Mouse (Mus musculus) layer of hippocampus, adult 11-12 months (tissue): ENCODE measurements around the gene Fam136a.
A peak's percentile ranks its signal among the peaks of the same experiment; 100 is the strongest.
"Not testable (repeated sequence)": the region's sequence is repeated elsewhere in the genome, so short reads cannot be mapped to it uniquely, and the experiment has no call there.

Experiments used
- DNase-seq: peaks from one replicate; pipeline ENCODE4 v3.0.0; 2022; ENCODE audit warnings: low spot score

Gene Fam136a

DNA sequence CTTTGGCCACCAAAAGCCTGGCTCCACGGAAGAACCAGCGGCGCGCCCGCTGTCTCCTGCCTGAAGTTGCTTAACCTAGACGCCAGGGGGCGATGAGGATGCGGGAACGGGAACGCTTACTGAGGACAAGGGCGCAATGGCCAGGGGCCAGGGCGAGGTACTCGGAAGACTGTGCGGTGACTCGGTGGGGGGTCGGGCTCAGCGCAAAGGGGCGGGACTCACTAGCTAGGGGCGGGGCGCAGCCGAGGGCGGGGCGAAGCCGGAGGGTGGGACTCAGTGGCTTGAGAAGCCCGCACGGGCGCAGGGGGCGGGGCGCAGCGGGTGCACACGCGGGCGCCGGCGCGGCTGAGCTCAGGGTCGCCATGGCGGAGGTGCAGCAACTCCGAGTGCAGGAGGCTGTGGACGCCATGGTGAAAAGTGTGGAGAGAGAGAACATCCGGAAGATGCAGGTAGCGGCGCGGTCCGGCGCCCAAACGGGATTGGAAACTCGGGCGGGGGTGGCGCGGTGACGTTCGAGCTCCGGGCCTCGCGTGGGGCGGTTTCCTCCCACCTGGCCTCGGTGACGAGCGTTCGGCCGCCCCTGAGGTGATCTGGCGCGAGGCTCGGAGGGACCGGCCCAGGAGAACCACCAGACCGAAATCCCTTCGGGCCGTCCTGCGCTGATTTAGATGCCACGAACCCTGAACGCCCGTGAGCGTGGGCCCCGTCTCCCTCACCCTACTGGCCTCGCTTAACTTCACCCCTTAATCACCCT is at the start of gene Fam136a:
Fam136a (plus strand) TSS at position 276 of the 754 bp plus-strand sequence.
- peak; percentile 92 for DNase-seq

DNA sequence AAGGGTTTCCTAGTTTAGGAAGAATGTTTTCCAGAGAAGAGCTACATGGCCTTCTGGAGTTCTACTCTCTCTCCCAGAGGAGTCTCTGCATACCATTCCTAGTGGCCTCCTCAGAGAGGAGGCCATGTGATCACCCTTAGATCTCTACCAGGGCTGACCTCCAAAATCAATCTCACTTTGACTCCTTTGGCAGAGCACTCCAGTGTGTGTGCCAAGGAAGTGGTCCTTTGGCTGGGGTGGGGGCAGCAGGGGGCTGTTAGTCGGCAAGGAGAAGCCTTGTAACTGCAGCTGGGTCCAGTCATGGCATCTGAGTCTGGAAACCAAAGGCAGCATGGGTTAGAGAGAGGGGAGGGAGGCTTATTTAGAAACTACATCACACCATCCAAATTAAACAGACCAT is 48.4 kb upstream of the Fam136a start:
- DNase-seq: no peak

DNA sequence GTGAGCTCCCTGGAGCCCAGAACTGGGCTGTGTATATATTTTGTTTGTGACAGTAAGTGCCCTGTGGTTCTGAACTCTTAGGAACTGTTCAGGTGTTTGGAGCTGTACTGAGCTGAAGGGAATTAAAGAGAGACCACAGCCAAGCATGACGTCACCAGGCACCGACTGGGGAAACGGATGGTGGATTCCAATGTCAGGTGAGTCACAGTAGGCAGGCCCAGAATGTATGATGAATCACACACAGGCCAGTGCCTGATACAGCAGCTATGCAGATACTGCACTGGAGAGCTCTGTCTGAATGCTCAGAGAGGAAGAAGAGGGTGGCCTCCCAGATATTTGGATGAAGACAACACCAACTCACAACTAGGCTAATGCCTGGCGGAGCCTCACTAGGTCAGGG is 46.6 kb upstream of the Fam136a start:
- peak; percentile 15 for DNase-seq

DNA sequence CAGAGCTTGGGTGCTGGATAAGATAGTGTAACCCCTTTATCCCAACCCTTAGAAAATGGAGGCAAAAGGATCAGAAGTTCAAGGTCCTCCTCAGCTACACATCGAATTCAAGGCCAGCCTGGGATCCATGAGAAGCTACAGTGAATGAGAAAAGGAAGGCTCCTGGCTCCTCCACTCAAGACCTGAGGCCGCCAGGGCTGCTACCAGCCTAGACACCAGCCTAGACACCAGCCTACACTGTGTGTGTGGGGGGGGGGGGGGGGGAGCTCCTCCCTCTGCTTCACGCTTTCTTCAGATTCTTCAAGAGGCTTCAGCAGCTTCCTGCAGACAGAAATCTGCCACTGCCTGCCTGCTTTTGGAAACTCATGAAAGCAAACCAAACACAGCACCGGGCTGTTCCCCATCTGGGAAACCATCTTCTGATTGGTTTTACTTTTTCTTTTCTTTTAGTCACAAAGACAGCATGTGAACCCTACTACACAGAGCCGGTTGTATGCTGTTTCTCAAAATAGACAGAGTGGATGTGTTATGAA is 43.3 kb upstream of the Fam136a start:
- DNase-seq: peak; percentile 15

DNA sequence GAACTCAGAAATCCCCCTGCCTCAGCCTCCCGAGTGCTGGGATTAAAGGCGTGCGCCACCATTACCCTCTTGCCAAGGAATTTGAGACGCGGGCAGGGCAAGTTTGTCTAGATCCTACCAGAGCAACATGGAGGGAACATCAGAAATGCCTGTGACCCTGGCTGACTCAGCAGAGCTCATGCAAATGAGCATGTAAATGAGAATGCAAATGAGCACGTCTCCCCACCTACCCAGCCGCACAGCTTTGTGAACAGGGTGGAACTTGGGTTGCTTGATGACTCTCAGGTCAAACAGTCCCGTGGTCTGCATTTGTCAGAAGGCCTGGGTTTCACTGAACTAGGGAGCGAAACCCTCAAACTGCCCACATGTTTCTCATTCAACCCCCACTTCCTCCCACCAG is 42.5 kb upstream of the Fam136a start:
- DNase-seq: no peak

DNA sequence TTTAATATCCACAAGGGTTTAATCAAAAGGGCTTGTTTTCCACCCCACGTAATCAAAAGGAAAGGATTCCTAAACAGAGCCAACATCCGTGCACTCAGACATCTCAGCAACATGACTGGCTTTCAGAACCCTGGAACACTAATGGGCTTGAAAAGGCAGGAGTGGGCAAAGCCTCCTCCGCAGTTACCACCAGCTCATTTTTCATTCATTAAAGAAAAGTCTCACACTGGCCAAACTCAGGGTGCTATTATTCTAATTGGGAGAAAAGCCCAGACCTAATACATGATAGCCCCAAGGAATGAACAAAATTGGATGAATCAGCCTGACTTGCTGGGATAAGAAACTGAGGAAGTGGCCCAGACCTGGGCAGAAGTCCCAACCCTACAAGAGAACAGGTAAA is 41.0 kb upstream of the Fam136a start:
- DNase-seq: no peak

DNA sequence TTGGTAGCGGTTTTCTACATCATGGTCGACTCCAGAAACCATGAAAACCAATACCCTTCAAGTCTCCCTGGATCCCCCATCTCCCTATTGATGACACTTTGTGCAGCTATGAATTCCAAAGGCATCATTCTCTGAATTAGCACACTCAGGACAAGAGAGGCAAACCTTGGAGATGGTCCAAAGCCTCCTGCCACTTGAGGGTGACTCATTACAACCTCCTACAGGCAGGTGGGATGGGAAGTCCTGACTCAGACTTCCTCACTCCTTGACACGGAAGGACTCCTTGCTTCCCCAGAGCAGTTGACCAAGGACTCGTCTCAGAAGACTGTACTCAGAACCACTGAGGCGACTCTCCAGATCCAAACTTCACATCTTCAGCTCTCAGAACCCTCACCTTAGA is 39.8 kb upstream of the Fam136a start:
- DNase-seq: no peak

DNA sequence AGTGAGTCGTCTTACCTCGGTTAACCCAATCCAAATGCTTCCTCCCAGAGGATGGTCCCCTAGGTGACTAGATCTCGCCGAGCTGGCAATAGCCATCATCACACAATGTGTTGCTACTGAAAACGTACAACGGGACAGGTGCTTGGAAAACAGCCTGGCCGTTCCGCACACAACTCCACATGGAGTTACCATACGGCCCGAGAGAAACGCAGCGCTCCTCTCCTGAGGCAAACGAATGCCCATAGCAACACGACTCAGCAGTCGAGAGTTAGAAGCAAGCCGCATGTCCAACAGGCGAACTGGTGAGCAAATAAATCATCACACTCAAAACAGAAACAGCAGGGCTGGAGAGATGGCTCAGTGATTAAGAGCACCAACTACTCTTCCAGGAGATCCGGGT is 38.6 kb upstream of the Fam136a start:
- DNase-seq: peak; percentile 69

DNA sequence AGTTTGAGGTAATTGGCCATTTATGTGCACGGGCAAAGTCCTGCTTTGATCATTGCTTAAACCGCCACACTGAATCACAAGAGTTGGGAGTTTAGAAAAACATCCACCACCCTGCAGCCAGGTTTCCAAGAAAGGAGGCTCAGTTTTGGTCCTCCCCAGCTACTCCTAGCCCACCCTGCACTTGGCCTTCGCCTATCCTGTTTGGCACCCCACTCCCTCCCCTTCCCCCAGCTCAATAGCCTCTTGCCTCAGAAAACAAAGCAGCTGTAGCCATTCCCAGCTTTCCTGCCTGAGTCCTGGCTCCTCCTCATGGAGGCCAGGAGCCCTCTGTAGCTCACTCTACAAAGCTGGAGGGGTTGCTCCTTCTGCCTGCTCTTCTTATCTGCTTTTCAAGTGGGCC is 37.1 kb upstream of the Fam136a start:
- no peak for DNase-seq

DNA sequence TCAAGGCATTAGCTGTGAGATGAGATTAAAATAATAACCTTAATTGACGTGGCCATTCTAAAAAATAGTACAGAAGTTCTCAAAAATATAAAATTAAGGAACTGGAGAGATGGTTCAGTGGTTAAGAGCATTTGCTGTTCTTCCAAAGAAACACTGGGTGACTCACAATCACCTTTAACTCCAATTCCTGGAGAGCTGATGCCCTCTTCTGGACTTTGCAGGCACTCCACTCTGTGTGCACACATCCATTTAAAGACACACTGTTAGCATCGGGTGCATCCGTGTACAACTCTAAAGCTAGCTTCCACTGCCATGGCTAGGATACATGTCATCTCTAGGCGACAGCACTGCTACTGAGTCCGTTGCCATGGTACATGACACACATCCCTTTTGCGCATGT is 35.5 kb upstream of the Fam136a start:
- no peak for DNase-seq

DNA sequence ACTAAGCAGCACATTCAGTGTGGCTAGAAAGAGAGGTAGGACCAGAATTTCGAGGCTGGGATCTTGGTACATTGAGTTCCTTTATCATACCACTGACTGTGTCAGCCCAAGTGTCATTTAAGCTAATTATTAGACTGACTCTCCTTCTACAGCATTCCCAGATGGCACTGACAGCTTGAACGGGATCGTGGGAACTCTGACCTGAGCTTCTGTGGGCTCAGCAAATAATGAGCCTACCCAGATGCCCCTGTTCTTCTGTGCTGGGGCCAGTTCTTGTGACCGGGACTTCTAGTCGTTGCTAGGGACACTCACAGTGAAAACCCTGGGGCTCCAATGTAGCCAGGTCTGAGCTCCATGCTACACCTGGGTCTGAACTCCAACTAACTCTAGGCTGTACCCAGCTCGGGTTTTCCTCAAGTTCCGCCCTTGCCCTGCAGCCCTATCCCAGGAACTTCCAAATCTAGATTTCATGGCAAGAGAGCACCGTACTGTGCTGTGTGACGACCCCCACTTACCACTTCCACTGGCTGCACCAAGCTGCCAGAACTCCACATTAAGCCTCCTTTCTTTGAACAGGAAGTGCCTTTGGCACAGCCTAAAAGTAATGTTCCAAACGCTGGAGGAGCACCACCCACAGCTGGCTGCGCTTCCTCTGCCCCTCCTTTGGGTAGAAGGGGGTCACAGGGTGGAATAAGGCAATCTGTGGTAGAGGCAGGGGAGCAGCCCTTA is 30.2 kb upstream of the Fam136a start:
- DNase-seq: no peak

DNA sequence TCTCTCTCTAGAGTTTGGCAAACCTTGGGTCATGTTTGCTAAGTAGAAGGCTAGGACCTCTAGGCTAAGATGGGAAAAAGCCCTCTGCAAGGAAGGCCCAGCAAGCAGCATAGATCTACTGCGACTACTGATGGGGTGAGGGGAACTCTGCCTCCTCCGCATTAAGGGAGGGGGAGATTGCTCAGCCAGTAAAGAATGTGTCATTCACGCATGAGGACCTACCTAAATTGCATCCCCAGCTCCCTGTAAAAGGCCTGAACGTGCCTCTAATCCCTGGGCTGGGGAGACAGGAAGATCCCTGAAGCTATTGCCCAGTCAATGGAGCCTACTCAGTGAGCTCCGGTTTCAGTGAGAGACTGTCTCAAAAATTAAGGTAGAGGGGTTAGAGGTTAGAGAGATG is 29.6 kb upstream of the Fam136a start:
- DNase-seq: no peak

DNA sequence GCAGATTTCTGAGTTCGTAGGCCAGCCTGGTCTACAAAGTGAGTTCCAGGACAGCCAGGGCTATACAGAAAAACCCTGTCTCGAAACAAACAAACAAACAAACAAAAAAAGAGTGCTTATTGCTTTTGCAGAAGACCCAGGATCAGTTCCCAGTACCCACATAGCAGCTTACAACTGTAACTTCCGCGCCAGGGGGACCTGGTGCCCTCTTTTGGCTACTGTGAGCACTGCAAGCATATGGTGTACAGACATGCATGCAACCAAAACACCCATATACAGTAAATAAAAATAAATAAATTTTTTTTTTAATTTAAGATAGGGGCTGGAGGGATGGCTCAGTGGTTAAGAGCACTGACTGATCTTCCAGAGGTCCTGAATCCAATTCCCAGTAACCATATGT is 29.1 kb upstream of the Fam136a start:
- DNase-seq: not testable (repeated sequence)

DNA sequence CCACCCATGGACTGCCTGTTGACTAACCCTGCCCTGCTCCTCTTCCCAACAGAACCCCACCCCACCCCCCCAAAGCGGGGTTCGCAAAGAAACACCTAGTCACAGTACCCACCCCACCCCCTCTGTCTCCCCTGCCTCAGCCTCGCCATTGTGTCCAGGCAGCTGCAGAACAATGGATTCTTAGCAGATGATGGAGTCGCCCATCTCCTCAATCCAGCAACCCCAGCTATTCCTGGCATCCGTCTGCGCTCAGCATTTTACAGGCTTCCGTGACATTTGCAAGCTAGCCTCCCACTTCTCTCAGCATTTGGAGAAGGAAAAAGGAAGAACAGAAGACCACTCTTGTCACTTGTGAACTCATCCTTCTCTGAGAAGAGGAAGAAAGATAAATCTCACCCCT is 21.8 kb upstream of the Fam136a start:
- DNase-seq: peak; percentile 25

DNA sequence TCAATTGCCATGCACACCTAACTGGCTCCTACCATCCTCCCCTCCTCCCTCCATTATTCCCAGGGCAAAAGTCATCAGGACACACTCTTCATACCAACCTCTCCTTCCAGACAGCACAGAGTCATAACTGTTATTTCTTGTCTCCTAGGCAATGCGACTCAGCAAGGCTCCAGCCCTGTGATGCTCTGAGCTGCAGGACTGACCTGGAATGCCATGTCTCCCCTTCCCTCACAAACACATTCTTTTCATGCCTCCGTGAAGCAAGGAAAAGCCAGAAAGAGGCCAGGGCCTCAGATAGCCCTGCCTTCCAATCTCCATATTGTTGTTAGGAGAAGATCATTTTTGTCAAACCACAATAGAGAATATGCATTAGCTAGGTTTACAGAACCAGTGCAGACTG is 19.4 kb upstream of the Fam136a start:
- no peak for DNase-seq

DNA sequence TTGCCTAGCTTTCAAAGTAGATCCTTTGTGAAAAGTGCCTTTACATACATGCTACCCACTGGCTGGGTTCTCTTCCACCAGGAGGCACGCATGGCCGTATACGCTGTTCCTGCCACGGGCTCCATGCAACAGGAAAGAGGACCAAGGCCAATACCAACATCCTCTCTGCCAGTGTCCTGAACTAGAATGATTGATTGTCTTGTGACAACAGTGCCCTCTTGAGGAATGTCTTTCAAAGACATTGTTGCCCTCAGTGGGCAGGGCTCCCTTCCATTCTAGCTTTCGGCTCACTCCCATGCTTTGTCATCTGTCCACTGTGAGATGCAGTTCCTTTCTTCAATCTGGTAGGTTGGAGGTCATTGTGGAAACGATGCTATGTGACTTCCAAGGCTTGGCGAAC is 16.2 kb upstream of the Fam136a start:
- peak; percentile 63 for DNase-seq

DNA sequence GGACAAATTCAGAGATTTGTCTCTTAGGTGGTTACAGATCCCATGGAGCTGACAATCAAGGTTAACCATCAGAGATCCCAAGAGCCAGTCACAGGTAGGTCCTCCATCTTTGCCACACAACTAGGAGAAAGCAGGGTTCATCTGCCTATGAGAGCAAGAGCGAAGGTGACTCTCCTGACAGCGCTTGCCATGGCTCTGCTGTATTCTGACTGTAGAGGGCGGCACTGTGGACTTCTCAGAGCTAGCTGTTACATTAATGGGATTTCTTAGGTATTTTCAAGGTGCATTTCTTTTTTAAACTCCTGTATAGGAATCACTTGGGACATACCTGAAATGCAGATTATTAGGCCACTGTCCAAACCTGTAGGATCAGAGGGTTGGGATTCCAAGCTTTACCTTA is 10.5 kb upstream of the Fam136a start:
- no peak for DNase-seq

DNA sequence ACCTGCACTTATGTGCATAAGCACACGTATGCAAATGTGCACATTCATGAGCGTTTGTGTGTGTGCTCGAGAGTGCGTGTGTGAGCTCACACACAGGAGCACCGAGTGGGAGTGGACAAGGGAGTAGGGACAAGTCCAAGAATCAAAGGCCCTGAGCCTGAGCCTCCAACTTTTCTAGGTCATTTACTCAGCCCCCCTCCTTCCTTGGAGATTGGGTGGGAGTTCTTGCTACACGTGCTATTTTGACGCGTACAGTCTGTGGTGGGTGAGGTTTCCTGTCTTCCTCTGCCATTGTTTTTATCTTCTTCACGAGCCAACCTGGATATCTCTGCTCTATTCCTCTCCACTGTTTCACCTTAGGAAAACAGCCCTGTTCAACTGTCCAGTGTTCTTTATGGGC is 8.5 kb upstream of the Fam136a start:
- DNase-seq: no peak

DNA sequence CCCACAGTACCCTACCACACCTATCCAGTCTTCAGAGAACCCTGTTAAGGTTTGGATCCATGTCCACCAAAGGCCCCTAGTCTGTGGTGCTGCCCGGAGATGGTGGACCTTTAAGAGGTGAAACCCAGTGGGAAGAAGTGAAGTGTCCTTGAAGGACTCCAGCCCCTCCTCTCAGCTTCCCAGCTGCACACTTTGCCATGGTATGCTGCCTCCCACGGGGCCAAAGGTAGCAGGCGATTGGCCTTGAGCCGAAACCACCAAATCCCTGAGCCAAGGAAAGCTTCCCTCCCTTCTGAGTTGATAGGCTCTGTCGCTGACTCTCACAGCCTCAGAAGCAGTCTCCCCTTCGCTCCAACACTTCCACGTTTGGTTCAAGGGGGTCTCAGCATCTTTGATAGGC is 4.8 kb upstream of the Fam136a start:
- DNase-seq: no peak

DNA sequence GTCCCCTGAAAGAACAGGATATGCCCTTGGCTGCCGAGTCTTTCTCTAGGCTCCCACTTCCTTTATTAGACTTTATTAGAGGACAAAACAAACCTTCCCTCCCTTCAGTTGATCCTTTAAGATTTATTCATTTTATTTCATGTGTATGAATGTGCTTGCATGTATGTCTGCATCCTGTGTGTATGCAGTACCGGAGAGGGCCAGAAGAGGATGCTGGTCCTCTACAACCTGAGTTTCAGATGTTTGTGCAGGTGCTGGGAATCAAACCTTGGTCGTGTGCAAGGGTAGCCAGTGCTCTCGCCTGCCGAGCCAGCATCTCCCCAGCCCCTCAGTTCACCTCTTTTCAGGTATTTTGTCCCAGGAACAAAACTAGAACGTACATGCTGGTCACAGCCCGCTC is 4.1 kb upstream of the Fam136a start:
- DNase-seq: no peak

DNA sequence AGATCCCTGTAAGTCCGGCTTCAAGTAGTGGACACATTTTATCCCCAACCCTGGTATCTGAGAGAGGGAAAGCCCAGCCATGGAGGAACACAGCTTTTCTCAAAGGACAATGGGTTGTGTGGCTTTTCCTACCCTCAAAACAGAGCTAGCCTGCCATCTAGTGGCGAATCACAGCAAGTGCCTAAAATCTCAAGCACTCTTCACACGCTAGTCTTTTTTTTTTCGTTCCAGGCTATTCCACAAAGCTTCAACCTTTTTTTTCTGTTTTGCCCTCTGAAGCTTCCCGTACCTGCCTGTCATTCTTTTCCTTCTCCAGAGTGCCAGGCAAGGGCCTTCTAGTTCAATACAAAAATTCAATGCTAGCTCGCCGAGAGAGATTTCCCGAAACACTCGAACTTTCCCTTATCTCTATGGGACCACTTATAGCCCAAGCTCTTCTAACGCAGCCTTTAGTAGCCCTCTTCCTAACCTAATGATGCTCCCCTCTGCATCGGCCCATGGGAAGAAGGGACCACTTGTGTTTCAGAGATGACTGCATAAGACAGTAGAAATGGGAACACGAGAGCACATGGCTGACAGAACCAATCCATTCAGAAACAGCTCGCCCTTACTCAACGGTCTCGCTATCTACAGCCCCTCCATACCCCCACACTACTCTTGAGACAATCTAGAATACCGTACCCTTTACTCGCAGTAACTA is 854 bp upstream of the Fam136a start:
- peak; percentile 80 for DNase-seq

DNA sequence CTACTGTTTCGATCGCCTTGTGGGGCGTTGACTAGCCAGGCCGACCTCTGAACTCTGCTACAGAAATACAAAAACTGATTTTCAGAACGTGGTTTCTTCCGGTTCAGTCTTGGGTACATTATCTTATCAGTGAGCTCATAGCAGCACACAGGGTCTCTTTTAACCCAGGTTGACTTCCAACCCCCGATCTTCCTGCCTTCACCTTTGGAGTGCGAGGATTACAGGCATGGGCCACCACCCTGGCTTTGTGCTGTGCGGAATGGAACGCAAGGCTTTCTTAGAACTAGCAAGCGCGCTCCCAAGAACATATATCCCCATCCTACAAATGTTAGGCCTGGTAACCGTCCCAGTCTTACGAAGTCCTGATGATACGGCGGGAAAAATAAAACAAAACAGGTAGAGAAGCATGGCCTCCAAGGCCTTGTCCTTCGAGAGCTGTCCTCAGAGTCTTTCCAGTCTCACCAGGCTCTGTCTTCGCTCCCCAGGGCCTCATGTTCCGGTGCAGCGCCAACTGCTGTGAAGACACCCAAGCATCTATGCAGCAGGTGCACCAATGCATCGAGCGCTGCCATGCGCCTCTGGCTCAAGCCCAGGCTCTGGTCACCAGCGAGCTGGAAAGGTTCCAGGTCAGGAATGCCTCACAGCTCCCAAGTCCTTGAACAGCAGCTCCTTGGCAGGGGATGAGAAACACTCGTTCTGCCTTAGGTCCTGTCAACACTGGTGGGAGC is 843 bp downstream of the Fam136a start:
- DNase-seq: peak; percentile 32
